In genomic region chr19:5739446-5739845, GRCm38 (mm10) we compare ENCODE assay signal across 17 mouse cellular contexts. TPM values are rescaled to one million over a fixed set of nuclear protein-coding genes. Genes with fewer than 3 reads are reported as not detected.
"Had no signal": no experiment of that assay in that cellular context is flagged by ENCODE, and none has a peak within 500 bp of the region (broad histone marks: within the 10 kb centered on the region; RNA-seq: fewer than 3 reads in every experiment).

No protein-coding gene starts in this region.

- H3K4me2 ChIP-seq: liver, embryonic 13.5 days; midbrain, embryonic 13.5 days had no signal

- H3K36me3 ChIP-seq: liver, embryonic 13.5 days; midbrain, embryonic 13.5 days had no signal

- ATAC-seq: liver, postnatal 0 days; midbrain, embryonic 13.5 days had no signal

- H3K4me3 ChIP-seq: liver, embryonic 13.5 days; midbrain, embryonic 13.5 days had no signal

- H3K27ac ChIP-seq: liver, embryonic 13.5 days; midbrain, embryonic 13.5 days had no signal

- H3K9me3 ChIP-seq: liver, embryonic 13.5 days; midbrain, embryonic 13.5 days had no signal

- H3K9ac ChIP-seq: liver, embryonic 13.5 days; liver, postnatal 0 days; midbrain, embryonic 13.5 days had no signal

- DNase-seq: kidney, adult 11 months; kidney, adult 9 months; kidney, postnatal 14 days; left cerebral cortex, postnatal 4 days; liver; liver, embryonic 13.5 days; liver, postnatal 0 days; right cerebral cortex, postnatal 14 days; thymus, postnatal 36 days had no signal

RNA-seq across cellular contexts. Expression of gene Kcnk7, which starts 35.3 kb away (rescaled TPM):
- total RNA-seq: layer of hippocampus, postnatal 14 days; left cerebral cortex, adult 18-20 months; left cerebral cortex, postnatal 10 days; left cerebral cortex, postnatal 4 days; megakaryocyte progenitor cell, adult 5-6 weeks; midbrain, postnatal 0 days had no signal
- polyA plus RNA-seq: large intestine, adult 2 months; neural tube, embryonic 14.5 days had no signal
